10 mouse cellular contexts compared by ENCODE assay signal in the genomic region with DNA sequence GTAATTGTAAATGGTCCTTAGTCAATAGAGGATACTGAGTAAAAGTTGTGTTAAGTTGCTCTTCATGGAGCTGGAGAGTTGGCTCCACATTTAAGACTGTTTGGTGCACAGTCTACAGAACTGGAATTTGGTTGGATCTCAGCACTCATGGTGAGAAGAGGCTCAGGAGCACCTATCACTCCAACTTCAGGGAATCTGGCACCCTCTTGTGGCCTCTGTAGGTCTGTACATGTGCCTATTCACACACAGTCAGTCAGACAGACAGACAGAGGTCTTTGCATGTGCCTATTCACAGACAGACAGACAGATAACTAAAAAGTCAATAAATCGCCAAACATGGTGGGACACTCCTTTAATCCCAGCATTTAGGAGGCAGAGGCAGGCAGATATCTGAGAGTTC. TPM values are rescaled to one million over a fixed set of nuclear protein-coding genes. Genes with fewer than 3 reads are reported as not detected.
DNase-seq lines count a peak whose midpoint lies in the region; ATAC-seq and TF ChIP-seq lines count a peak whose summit lies in the region.
"Had no signal": no experiment of that assay in that cellular context is flagged by ENCODE, and none has a peak within 500 bp of the region (broad histone marks: within the 10 kb centered on the region; RNA-seq: fewer than 3 reads in every experiment).

No protein-coding gene starts in this region.

- H3K9ac ChIP-seq in kidney, embryonic 16.5 days (replicated peaks; ENCODE audit: low read length): no peak overlapping the region

- H3K9me3 ChIP-seq in kidney, embryonic 16.5 days (ENCODE audit: low read length): 0 out of 2 replicates have a peak, but pooled peaks cover 4% of the 10 kb centered on the region
- H3K9me3 ChIP-seq in hindbrain, embryonic 10.5 days: no peaks in the 10 kb centered on the region

- 39% methylated on average over 1 of the region's 1 CpGs for WGBS in kidney, embryonic 16.5 days
- 29% methylated on average over 1 of the region's 1 CpGs for WGBS in hindbrain, embryonic 10.5 days

- H3K27me3 ChIP-seq in kidney, embryonic 16.5 days (ENCODE audit: insufficient read depth, low read length): no peaks in the 10 kb centered on the region
- H3K27me3 ChIP-seq in Patski: no peaks in the 10 kb centered on the region
- no peaks in the 10 kb centered on the region for H3K27me3 ChIP-seq in hindbrain, embryonic 10.5 days (ENCODE audit: insufficient read depth, poor library complexity, severe bottlenecking)

- H3K4me1 ChIP-seq in kidney, embryonic 16.5 days (ENCODE audit: insufficient read depth, low read length): no peaks in the 10 kb centered on the region
- 0 out of 2 replicates have a peak, but pooled peaks cover 6% of the 10 kb centered on the region for H3K4me1 ChIP-seq in hindbrain, embryonic 10.5 days (replicated peaks)

- TF ChIP-seq CTCF in Patski (IDR thresholded peaks at IDR 0.05): peak; percentile 82

- POLR2A ChIA-PET in Patski (lab: Charles Lee): interaction anchor here (0.5 kb wide), 1 partner anchor 1469 kb away, joined by 3 read pairs; no protein-coding TSS in a partner anchor

- no peak for ATAC-seq in kidney, embryonic 16.5 days (ENCODE audit: low FRiP score, low TSS enrichment)
- ATAC-seq in Patski: no peak

- H3K4me2 ChIP-seq in kidney, embryonic 16.5 days (replicated peaks; ENCODE audit: low read depth, low read length): no peak overlapping the region

- intact Hi-C loops in heart, postnatal 14 days (cut with DNase I): no loop called here

- CTCF ChIA-PET in Patski (lab: Charles Lee): interaction anchor here (0.9 to 1.6 kb wide), 2 partner anchors 10 to 56 kb away, joined by 3 to 9 read pairs; no protein-coding TSS in a partner anchor

- peak; percentile 40 for DNase-seq in kidney, adult 18-20 months
- peak; percentile 88 for DNase-seq in CD4-positive, CD25-positive, alpha-beta regulatory T cell, adult 2 months (ENCODE audit: low read depth, low spot score)
- no peak for DNase-seq in Patski (ENCODE audit: low read depth, low spot score)
- peak; percentile 45 to 60 for DNase-seq in heart, postnatal 14 days
- peak; percentile 63 for DNase-seq in retina, embryonic 14.5 days (ENCODE audit: low spot score)
- no peak for DNase-seq in frontal cortex, postnatal 10 days (ENCODE audit: low spot score in 2 of 2)
- DNase-seq in hindbrain, embryonic 10.5 days (ENCODE audit: low spot score): no peak

- H3K4me3 ChIP-seq in kidney, embryonic 16.5 days (ENCODE audit: low read length): no peak overlapping the region
- no peak overlapping the region for H3K4me3 ChIP-seq in hindbrain, embryonic 10.5 days
- H3K4me3 ChIP-seq: megakaryocyte, embryonic 14.5 days had no signal

- no peak overlapping the region for H3K27ac ChIP-seq in kidney, embryonic 16.5 days (ENCODE audit: low read length)
- no peak overlapping the region for H3K27ac ChIP-seq in hindbrain, embryonic 10.5 days

- no peaks in the 10 kb centered on the region for H3K36me3 ChIP-seq in kidney, embryonic 16.5 days (ENCODE audit: insufficient read depth, low read length)
- H3K36me3 ChIP-seq in hindbrain, embryonic 10.5 days: no peaks in the 10 kb centered on the region

- in situ Hi-C loops in Patski (cut with MboI; ENCODE audit: low pct_unique_long_range_greater_than_20kb): no loop called here

RNA-seq across cellular contexts. Expression of a gene that starts 6.3 kb away (rescaled TPM):
- polyA plus RNA-seq in kidney, embryonic 16.5 days (2015; fragmentation: Nextera tagmentation; extraction: Ambion mirVana): 0.19 and 0.21 TPM in 2 replicates
- 0.37 TPM for polyA plus RNA-seq in Patski (2021)
- not detected for total RNA-seq in heart, postnatal 14 days (2021)
- 0.14 and 0.20 TPM in 2 replicates for polyA plus RNA-seq in hindbrain, embryonic 10.5 days (2016; fragmentation: Nextera tagmentation; extraction: Ambion mirVana)

RNA-seq across cellular contexts. Expression of a gene that starts 21.6 kb away (rescaled TPM):
- polyA plus RNA-seq in kidney, embryonic 16.5 days (2015; fragmentation: Nextera tagmentation; extraction: Ambion mirVana): 0.20 TPM in 1 of 2 replicates, not detected in the other
- 0.33 TPM for polyA plus RNA-seq in Patski (2021)
- total RNA-seq in heart, postnatal 14 days (2021): under 1 TPM in 1 of 2 experiments, not detected in 1; 0.15 TPM
- not detected in 2 replicates for polyA plus RNA-seq in hindbrain, embryonic 10.5 days (2016; fragmentation: Nextera tagmentation; extraction: Ambion mirVana)
- total RNA-seq: gastrocnemius, postnatal 4 days had no signal

RNA-seq across cellular contexts. Expression of a gene that starts 51.8 kb away (rescaled TPM):
- polyA plus RNA-seq in kidney, embryonic 16.5 days (2015; fragmentation: Nextera tagmentation; extraction: Ambion mirVana): not detected in 2 replicates
- polyA plus RNA-seq in Patski (2021): 0.04 TPM
- total RNA-seq in heart, postnatal 14 days (2021): not detected
- polyA plus RNA-seq in hindbrain, embryonic 10.5 days (2016; fragmentation: Nextera tagmentation; extraction: Ambion mirVana): not detected in 2 replicates

Comparison
In these comparisons a context has a peak if more than half of its experiments do, and no peak if none do; other contexts are left out.
1. DNase-seq: peak in kidney, adult 18-20 months (single experiment), CD4-positive, CD25-positive, alpha-beta regulatory T cell, adult 2 months (single experiment), heart, postnatal 14 days (2 of 2) and retina, embryonic 14.5 days (single experiment); none in Patski (single experiment), frontal cortex, postnatal 10 days (0 of 2) and hindbrain, embryonic 10.5 days (single experiment).